Mouse (Mus musculus): ENCODE measurements around the gene Akap13.
"Not testable (repeated sequence)": the region's sequence is repeated elsewhere in the genome, so short reads cannot be mapped to it uniquely, and the experiment has no call there.

Gene Akap13

DNA sequence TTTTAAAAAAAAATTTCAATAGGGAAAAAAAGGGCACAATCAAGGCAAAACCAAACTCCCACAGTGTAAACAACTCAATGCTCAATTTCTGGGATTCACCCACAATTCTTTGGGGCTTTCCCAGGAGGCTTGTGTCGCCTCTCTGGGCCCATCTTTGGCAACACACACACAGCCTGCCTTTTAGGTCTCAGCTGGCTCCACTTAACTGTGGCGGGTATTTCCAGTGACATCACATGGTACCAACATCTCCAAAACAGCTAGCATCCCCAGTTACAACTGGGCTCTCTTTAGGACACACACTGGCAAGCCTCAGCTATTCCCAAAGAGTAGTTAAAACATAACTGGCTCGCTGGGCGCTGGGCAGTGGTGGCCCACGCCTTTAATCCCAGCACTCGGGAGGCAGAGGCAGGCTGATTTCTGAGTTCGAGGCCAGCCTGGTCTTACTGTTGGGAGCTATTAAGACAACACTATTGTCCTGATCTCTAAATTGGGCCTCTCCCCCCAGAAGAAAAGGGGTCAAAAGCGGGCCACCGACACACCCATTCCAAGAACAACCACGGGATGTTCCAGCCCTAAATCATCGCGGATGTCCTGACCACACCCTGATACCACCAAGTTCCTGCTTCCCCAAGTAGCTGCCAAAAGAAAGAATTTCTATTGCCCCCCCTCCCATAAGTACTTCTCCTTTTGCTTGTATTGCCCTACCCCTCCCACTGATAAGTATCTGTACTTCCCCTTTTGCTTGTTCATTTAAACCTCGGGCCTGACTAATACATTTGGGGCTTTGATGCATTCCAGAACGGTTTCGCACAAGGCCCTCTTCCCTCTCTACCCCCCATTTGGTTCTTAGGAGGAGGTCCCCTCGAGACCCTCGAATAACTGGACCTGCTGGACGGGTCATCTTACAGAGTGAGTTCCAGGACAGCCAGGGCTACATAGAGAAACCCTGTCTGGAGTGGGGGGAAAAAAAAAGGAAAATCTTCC, 319.1 kb downstream of the Akap13 start:
- DNase-seq, result not testable (repeated sequence)

DNA sequence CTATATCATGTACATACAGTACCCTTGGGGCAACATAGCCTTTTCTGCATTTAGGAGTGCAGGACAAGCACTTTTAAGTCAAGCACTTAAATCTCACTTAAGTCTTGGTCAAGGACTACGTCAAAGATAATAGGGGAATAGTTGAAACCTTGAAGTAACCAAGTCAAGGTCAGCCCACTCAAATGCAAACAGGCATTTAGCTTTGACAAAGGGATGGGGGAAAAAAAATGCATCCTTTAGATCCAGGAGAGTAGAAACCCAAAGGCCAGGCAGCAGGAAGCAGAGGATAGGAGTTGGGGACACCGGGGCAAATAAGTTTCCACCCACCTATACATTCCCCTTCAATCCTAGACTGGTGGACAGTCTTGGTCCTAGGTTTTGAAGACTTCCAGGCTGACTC, 322.7 kb downstream of the Akap13 start:
- DNase-seq, result no peak

DNA sequence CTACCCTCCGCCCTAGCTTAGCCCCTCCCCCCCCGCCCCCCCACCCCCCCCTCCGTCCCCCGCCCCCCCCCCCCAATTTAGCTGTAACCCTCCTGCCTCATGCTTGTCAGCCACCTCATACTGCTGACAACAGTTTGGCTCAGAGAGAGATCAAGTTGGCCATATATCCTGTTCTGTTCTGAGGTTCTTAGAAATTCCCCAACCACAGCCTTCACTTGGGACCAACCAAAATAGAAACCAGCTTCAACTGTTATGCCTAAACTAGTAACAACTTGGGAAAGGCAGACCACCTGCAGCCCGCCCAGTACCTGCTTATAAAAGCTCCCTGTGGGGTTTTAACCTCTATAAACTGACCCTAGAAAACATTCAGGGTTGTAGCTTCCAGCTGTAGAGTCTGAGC, 325.5 kb downstream of the Akap13 start:
- no peak for DNase-seq

DNA sequence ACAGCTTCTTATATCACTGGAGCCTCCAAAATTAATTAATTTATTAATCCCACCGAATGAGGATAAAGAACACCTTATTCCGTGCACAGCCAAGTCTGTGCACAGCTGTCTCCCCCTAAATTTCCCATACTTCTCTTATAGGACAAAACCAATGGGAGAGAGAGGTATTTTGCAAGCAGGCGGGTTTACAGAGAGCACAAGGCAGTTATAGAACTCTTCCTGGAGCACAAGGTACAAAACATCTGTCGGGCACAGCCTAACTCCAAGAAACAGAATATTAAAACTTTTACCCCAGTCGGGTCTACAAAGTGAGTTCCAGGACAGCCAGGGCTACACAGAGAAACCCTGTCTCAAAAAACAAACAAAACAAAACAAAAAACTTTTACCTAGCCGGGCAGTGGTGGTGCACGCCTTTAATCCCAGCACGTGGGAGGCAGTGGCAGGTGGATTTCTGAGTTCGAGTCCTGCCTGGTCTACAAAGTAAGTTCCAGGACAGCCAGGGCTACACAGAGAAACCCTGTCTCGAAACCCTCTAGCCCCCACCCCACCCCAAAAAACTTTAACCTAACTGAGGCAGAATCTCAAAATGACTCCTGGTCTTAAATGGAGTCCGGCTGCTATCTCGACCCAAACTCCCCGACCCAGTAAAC, 326.1 kb downstream of the Akap13 start:
- no peak for DNase-seq

DNA sequence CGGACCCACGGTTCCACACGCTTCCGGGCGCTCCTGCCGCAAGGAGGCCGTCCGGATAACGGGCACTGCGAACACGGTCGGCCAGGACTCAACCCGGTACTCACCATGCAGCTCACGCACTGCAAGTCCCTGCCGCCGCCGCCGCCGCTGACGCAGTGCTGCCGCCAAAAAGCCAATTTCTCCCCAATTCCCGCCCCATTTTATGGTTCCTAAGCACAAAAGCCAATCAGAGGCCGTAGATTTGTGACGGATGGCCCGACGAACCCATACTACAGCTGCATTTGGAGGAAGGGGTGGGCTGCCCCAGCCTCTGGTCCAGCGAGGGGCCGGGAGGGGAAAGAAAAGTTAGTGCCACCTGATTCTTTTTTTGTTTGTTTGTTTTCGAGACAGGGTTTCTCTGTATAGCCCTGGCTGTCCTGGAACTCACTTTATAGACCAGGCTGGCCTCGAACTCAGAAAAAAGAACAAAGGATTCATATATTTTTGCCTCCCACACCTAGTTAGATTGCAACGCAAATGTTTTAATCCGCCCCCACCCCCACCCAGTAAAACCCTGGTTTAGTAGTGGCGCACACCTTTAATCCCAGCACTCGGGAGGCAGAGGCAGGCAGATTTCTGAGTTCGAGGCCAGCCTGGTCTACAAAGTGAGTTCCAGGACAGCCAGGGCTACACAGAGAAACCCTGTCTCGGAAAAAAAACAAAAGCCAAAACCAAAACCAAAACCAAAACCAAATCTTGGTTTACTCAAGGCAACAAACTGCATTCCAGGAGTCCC, 326.8 kb downstream of the Akap13 start:
- DNase-seq, result peak; percentile 86

DNA sequence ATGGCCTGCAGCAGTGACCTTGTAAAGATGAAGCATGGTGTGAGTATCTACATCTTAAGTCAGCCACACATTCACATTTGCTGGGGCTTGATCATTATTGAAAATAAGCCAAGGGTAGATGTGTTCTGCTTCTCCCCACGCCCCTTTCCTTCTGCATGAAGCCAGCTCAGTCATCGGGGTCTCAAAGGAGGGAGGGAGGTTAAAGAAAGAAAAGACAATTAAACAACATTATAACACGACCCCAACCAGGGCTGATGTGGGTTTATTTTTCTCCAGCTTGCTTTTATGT, 327.3 kb downstream of the Akap13 start:
- no peak for DNase-seq

DNA sequence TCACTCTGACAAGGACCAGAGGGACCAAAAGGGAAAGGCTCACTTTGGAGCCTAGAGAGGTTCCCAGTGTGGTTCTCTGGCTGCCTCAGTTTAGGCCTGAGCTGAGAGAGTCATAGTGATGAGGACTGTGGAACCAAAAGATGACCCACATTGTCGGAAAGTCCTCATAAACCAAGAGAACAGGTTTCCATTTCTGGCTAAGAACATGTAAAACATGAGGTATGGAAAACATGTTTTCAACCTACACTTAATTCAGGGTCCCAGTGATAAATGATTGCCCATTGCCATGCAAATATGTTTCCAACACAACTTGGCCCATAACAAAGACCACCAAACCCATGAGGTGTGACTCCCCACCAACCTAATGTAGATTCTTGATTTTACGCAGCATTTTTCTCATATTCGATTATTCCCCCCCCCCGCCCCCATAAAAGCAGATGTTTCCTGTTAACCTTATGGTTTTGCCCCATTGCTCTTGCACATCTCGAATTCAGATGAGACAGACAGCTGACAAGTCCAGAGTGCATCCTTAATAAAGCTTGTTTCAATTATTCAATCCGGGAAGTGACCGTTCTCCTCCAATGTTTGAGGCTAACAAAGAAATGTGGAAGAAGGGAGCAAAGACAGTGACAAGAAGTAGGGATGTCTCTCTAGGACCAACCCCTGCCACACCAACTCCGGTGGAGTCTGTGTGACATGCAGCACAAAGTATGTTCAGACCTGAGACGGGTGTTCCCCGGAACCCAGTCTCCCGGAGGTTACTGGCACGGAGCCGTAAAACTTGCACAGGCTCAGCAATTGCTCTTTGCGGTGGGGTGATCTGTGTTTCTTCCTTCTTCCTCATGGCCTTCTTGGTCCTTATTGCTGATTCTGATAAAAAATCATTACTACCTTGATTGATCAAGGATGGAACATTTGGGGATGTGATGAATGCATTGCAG, 330.3 kb downstream of the Akap13 start:
- DNase-seq, result no peak

DNA sequence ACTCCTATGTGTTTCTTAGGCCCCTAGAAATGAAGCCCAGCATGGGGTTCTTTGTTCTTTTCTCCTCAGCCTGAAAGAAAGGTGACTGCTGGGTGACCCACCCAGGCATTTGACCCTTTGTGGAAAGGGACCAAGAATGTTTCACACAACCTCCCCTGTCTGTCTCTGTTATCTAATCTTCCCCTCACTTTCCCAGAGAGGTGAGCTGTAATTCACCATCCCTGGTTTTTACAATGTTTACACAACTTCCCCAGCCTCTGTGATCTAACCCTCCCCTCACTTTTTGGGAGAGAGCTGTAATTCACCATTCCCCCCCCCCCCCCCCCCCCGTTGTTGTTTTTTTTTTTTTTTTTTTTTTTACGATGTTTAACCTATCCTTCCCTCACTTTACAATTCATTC, 331.5 kb downstream of the Akap13 start:
- DNase-seq, result no peak

DNA sequence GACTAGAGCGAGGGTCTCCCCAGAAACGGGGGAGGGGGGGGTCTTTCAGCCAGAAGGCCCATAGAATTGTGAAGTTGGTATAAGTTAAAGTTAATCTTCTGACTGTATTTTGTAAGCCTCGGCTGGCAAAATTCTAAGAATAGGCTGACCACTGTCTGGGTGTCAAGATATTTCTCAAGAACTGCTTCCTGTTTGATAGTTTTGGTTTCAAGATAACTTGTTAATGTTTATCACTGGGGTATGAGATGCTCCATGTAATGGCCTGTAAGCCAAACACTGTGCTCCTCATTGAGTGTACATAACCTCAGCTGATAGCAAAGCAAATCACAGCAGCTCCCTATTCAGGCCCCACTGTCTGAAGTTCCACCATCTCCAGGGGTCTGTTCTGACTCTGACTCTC, 332.0 kb downstream of the Akap13 start:
- DNase-seq, result no peak

DNA sequence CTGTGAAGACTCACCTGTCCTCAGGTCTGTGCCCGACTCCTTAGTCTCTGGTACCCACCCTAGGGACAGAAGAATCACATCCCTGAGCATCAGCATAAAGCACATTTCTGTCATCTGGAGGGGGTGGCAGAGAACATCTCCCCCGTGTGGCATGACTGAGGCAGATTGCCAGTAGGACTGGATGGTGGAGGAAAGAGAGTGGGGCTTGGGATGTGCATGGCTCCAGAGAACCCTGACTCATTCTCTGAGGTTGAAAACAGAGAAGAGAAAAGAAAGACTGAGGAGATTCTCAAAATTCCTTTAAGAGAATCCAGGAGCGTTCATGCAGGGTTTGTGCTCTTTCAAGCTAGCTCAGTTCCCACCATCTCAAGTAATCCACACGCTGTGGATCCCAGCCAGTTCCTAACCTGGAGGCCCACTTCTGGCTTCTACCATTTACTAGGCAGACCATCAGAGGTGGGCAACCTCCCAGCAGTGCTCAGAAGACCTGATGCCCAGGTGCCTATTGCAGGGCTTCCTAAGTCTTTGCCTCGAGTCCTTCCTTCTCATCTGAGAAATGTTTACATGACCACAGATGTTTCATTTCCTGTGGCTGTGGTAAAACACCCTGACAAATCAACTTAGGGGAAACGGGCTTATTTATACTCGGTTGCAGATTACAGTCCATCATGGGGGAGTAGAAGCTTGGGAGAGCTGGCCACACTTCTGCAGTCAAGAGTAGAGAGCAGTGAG, 332.9 kb downstream of the Akap13 start:
- DNase-seq, result not testable (repeated sequence)

DNA sequence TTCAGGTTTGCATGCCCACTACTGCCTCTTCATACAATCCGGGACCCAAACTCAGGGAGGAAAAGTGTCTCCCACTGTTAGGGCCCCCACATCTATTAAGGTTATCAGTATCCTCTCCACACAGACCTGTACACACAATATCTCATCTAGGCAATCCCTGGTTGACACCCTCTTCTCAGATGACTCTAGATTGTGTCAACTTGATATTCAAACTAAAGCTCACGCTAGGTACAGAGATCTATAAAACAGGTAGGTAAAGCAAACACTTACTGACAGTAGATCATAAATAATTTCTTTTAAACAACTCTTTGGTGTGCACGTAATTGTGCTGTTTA, 333.4 kb downstream of the Akap13 start:
- not testable (repeated sequence) for DNase-seq

DNA sequence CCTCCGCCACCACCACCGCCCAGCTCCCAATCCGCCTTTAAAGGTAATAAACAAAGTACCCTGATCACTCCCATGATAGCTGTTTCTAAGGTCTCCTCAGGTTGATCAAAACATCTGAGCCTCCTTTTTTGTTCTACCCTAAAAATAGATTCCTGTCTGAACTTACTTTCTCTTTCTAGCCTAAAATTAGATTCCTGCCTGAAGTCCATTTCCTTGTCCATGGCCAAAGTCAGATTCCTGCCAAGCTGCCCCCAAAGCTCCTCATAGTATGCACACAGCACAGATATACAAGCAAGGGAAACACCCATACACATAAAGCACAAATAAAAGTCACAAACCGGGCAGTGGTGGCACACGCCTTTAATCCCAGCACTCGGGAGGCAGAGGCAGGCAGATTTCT, 334.4 kb downstream of the Akap13 start:
- DNase-seq, result peak; percentile 30

DNA sequence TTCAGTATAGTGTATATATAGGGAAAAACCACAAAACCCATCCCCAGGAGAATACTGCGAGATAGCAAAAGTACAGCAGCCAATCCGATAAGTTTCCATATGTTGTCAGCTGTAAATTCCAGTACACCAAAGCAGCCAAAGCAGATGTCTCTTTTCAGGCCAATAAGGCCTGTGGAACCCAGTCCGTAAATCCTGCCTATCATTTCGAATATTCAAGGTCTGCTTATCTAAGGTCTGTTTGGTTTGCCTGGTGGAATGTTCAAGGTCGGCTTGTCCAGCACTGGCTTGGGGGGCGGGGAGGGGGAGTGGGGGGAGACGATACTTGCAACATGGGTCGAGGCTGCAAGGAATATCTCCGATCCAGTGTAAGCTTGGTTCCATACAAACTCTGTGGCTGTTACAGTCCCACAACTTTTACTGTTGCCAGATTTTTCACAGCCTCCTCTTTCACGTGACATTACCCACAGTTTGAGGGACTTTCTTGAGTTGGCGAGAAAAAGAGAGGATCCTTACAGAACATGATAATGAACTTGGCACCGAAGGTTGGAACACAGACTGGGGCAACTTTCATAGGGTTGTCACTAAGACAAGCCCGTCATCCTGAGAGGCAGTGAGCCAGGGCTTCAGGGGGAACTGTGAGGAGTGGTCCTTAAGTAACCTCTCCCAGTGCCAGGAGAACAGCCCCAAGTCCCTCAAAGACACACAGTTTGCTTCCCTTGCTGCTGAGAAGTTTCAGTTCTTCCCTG, 335.9 kb downstream of the Akap13 start:
- DNase-seq, result not testable (repeated sequence)

DNA sequence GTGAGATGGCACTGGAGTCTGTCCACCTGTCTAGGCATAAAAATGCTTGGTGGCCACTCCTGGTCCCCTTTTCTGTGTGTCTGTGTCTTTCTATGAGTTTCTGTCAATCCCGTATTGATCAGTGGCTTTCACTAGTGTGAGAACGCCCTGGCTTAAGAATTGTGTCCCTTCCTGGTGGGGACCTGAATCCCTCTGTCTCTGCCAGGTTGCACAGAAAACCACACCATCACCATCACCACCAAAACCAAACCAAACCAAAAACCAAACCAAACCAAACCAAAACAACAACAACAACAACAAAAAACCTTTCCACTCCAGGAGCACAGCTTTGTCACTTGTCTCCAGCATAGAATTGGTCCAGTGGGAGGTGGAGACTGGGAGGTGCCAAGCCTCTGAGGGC, 337.8 kb downstream of the Akap13 start:
- no peak for DNase-seq

DNA sequence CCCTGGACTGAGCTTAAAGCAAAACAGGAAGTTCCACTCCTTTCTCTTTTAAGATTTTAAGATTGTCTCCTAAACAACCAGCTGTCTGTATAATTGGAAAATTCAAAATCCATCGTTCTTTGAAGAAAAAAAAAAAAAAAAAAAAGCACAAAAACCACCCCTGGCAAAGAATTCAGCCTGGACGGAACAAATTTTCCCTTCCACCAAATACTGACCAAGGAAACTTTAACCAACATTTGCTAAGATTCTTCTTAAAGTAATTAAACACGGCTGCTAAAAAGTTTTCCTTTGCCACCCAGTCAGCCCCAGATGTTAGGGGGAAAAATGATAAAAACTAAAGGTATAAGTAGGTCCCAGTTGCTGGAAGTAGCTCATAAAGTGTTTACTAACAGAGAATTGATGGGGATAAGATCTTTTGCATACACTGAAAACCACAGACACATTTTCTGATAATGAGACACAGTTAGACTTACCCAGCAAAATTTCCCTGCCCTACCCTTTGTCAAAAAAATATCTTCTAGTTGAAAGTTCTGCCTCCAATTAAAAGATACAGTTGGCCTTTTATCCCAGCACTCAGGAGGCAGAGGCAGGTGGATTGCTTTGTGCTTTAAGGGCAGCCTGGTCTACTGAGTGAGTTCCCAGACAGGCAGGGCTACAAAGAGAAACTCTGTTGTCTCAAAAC, 338.5 kb downstream of the Akap13 start:
- no peak for DNase-seq

DNA sequence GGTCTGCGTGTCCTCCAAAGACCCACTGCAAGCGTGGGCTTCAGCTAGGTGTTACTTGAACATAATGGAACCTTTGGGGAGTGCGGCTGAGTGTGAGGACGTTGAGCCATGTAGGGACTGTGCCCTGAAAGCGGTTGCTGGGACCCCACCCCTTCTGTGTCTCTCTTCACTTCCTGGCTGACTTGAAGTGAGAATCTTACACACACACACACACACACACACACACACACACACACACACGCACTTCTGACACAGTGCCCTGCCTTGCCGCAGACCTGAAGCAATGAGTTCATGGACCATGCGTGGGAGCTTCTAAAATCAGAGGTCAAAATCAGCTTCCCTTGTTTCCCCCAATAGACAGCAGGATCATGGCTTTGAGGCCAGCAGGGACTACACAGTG, 339.8 kb downstream of the Akap13 start:
- no peak for DNase-seq

DNA sequence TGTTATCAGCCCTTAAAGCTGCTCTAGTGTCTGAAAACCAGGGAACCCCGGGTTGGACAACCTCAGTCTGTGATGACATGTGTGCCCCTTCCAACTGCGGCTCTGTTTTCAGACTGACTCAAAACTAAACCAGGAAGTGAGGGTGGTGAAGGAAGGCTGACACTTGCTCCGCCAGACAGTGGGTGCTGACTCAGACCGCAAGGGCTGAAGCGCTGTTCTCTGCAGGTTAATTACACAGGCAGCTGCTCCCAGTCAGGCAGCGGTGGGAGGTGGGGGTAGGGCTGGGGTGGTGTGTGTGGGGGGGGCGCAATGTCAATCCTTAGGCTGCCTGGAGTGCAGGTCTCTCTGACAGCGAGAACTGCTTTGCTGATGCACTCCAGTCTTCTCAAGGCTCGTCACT, 341.1 kb downstream of the Akap13 start:
- DNase-seq, result no peak

DNA sequence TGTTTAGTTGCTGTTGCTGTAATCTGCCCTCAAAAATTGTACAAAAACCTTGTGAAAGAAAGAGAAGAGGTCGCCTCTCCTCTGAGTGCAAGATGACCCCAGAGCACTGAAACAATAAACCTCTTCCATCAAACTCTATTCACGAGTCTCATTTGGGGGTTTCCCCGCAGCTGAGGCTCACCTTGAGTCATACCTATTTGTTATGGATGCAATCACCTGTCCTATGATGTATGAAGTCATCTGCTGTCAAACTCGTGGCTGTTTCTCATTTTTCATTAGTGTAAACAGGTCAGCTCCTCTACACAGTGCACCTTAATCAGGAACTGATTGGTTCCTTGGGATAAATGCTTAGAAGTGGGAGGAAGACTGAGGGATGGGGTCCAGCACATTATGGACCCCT, 345.2 kb downstream of the Akap13 start:
- DNase-seq, result no peak

DNA sequence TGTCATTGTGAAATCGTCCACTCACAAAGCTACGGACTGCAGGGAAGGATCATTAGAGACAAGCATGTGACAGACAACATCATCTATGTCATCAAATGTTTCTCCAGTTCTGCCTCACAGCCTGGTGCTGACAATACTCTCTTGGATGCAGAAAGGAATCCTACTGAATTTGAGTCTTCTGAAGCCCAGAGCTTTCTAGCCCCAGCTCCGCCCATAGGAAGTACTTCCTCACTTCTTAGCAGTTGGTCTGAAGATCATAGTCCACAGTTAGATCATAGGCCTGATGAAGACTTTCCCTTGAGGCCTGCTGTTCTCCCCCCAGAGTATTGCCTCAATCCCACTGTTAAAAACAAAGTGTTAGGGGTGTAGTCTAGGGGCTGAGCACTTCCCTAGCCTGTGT, 345.7 kb downstream of the Akap13 start:
- DNase-seq, result no peak

DNA sequence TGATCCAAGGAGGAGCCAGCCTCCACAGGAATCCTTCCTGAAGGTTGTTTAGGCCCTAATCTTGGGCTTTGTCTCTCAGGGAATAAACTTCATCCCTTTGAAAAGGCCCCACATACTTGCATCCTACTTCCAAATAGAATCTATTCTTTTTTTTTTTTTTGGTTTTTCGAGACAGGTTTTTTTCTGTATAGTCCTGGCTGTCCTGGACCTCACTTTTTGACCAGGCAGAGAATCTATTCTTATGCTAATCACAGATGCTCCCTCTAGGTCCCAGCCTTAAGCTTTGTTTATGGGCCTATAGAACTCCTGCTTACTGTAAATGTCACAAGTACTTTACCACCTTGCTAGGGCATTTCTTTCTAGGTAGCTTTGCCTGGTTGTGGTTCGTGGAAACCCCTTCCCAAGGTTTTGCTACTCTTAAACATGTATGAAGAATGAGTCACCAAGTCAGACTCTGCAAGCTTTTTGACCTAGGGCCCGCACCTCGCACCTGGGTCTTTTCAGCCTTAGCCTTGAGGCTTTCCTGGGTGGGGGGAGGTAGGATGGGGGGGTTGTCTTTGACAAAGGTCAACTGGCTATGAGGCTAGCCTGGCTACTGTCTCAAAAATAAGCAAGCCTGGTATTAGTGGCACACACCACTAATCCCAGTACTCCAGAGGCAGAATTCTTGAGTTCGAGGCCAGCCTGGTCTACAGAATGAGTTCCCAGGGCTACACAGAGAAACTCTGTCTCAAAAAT, 346.5 kb downstream of the Akap13 start:
- no peak for DNase-seq
